Comparison of ENCODE assay signal across 8 mouse cellular contexts in the genomic region with DNA sequence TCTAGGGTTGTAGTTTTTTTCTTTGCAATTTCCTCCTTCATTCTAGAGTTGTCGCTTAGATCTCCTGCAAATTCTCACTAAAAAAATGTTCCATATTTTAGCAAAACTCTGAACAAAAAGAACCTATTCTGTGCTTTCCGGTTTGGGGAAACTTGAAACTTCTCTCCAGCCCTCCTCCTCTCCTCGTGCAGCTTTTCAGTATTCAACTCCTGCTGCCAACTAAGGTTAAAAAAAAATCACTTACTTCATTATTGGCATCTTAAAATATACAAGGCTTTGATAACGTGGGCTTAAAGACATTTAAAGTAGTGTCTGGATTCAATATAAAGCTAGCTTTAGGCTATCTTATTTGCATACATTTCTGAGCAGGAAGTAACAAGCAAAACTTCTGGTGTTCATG. TPM values are rescaled to one million over a fixed set of nuclear protein-coding genes. Genes with fewer than 3 reads are reported as not detected.
DNase-seq lines count a peak whose midpoint lies in the region; ATAC-seq and TF ChIP-seq lines count a peak whose summit lies in the region.

No protein-coding gene starts in this region.

- no peaks in the 10 kb centered on the region for H3K27me3 ChIP-seq in embryonic facial prominence, embryonic 10.5 days (replicated peaks; ENCODE audit: low read depth, poor library complexity, severe bottlenecking)
- H3K27me3 ChIP-seq in intestine, embryonic 14.5 days (replicated peaks; ENCODE audit: control insufficient read depth, insufficient read depth, low read length): no peaks in the 10 kb centered on the region
- no peaks in the 10 kb centered on the region for H3K27me3 ChIP-seq in myocyte (ENCODE audit: control insufficient read depth, insufficient read depth, insufficient read length)

- no peak for TF ChIP-seq CTCF in layer of hippocampus, adult 2 months (conservative IDR thresholded peaks at IDR 0.05)

- no peak overlapping the region for H3ac ChIP-seq in myocyte (ENCODE audit: control insufficient read depth, insufficient read length)

- H3K4me2 ChIP-seq in intestine, embryonic 14.5 days (ENCODE audit: low read length): peak overlapping the region; percentile 38
- H3K4me2 ChIP-seq in myocyte (ENCODE audit: low read depth): peak overlapping the region; percentile 80

- DNase-seq in layer of hippocampus, adult 2 months (ENCODE audit: low spot score in 2 of 2): no peak
- DNase-seq in layer of hippocampus, adult 18-20 months (ENCODE audit: low spot score in 2 of 2): no peak
- no peak for DNase-seq in embryonic facial prominence, embryonic 10.5 days (ENCODE audit: low spot score)
- DNase-seq in intestine, embryonic 14.5 days (ENCODE audit: low spot score): no peak
- no peak for DNase-seq in thymus, postnatal 4 days
- no peak for DNase-seq in spleen, adult 18-20 months
- no peak for DNase-seq in left cerebral cortex, postnatal 4 days

- H3K4me3 ChIP-seq in layer of hippocampus, adult 2 months: peak overlapping the region; percentile 68
- H3K4me3 ChIP-seq in embryonic facial prominence, embryonic 10.5 days: peak overlapping the region; percentile 60
- peak overlapping the region; percentile 52 for H3K4me3 ChIP-seq in intestine, embryonic 14.5 days (ENCODE audit: low read depth, low read length)
- H3K4me3 ChIP-seq in myocyte: peak overlapping the region; percentile 52

- peak overlapping the region; percentile 57 for H3K9ac ChIP-seq in intestine, embryonic 14.5 days (ENCODE audit: low read length)

- H3K27ac ChIP-seq in layer of hippocampus, adult 2 months: peak overlapping the region; percentile 92
- peak overlapping the region; percentile 90 for H3K27ac ChIP-seq in embryonic facial prominence, embryonic 10.5 days (replicated peaks)
- peak overlapping the region; percentile 88 for H3K27ac ChIP-seq in intestine, embryonic 14.5 days (ENCODE audit: low read depth)

- H3K9me3 ChIP-seq in embryonic facial prominence, embryonic 10.5 days: no peaks in the 10 kb centered on the region
- no peaks in the 10 kb centered on the region for H3K9me3 ChIP-seq in intestine, embryonic 14.5 days (ENCODE audit: control insufficient read depth, low read length)

- ATAC-seq in intestine, embryonic 14.5 days (replicated peaks; ENCODE audit: low FRiP score, low TSS enrichment, low read depth): no peak

- peaks cover 44% of the 10 kb centered on the region for H3K79me2 ChIP-seq in myocyte (ENCODE audit: control insufficient read depth, insufficient read depth)

- H3K4me1 ChIP-seq in embryonic facial prominence, embryonic 10.5 days: no peaks in the 10 kb centered on the region
- no peaks in the 10 kb centered on the region for H3K4me1 ChIP-seq in intestine, embryonic 14.5 days (replicated peaks; ENCODE audit: control insufficient read depth, insufficient read depth, low read length)

- WGBS in embryonic facial prominence, embryonic 10.5 days: 16% methylated on average over 4 of the region's 4 CpGs
- 12% methylated on average over 4 of the region's 4 CpGs for WGBS in intestine, embryonic 14.5 days

- no peaks in the 10 kb centered on the region for H3K36me3 ChIP-seq in embryonic facial prominence, embryonic 10.5 days (replicated peaks)
- no peaks in the 10 kb centered on the region for H3K36me3 ChIP-seq in intestine, embryonic 14.5 days (ENCODE audit: control insufficient read depth, insufficient read depth, low read length)
- no peaks in the 10 kb centered on the region for H3K36me3 ChIP-seq in myocyte (ENCODE audit: control insufficient read depth, insufficient read depth)

- TF ChIP-seq POLR2A in myocyte (IDR thresholded peaks at IDR 0.05; ENCODE audit: insufficient read length, low read depth): no peak

- intact Hi-C loops in left cerebral cortex, postnatal 4 days (cut with DNase I): no loop called here

TF ChIP-seq in myocyte, 11 proteins besides CTCF, POLR2A, EP300 and RAD21:
- TF ChIP-seq SRF (IDR thresholded peaks at IDR 0.05; ENCODE audit: control insufficient read depth, insufficient read length, low read depth) (no peak), TCF3 (IDR thresholded peaks at IDR 0.05; ENCODE audit: insufficient read length, low read depth) (no peak), TCF12 (IDR thresholded peaks at IDR 0.05; ENCODE audit: insufficient read depth, poor library complexity, severe bottlenecking) (no peak), REST (IDR thresholded peaks at IDR 0.05; ENCODE audit: insufficient read depth, insufficient read length) (no peak), POLR2AphosphoS2 (IDR thresholded peaks at IDR 0.05; ENCODE audit: insufficient read length, low read depth) (no peak), E2F4 (IDR thresholded peaks at IDR 0.05; ENCODE audit: insufficient read depth) (no peak), USF1 (IDR thresholded peaks at IDR 0.05; ENCODE audit: low read depth) (no peak), MAX (IDR thresholded peaks at IDR 0.05; ENCODE audit: low read depth) (no peak), MYOD1 (IDR thresholded peaks at IDR 0.05; ENCODE audit: control insufficient read depth in 1 of 3, insufficient read length in 2 of 3, low read depth in 2 of 3) (no peak), MYOG (IDR thresholded peaks at IDR 0.05; ENCODE audit: control insufficient read depth in 1 of 3, insufficient read depth in 1 of 3, insufficient read length in 2 of 3, low read depth in 2 of 3) (no peak), CEBPB (IDR thresholded peaks at IDR 0.05; ENCODE audit: insufficient read depth, poor library complexity, severe bottlenecking) (no peak)
TF ChIP-seq in myocyte: peak in this region for 0.

RNA-seq across cellular contexts. Expression of a gene that starts 0.4 kb away (rescaled TPM):
- 10 to 100 TPM; 82.6 to 82.7 TPM for total RNA-seq in layer of hippocampus, adult 2 months (2021)
- total RNA-seq in layer of hippocampus, adult 18-20 months (2021): 10 to 100 TPM; 73.8 to 81.1 TPM
- 137 and 147 TPM in 2 replicates for polyA plus RNA-seq in embryonic facial prominence, embryonic 10.5 days (2016; fragmentation: Nextera tagmentation; extraction: Ambion mirVana)
- polyA plus RNA-seq in intestine, embryonic 14.5 days (2014; fragmentation: Nextera tagmentation; extraction: Ambion mirVana): 115 and 128 TPM in 2 replicates
- 18.5 TPM for polyA plus RNA-seq in myocyte (2012; fragmentation: generic; extraction: Trizol)
- 100 to 1,000 TPM; 141 to 142 TPM for total RNA-seq in left cerebral cortex, postnatal 4 days (2021)
